Mouse (Mus musculus) C2C12 (cell line): ENCODE data around the gene Slit1. TPM values are rescaled to one million over a fixed set of nuclear protein-coding genes. Genes with fewer than 3 reads are reported as not detected.

ENCODE experiments used
- H3K27me3 ChIP-seq: one replicate; pipeline ENCODE4 v1.6.1; 2011; ENCODE audit not compliant: control insufficient read depth, insufficient read depth, insufficient read length
- H3K36me3 ChIP-seq: one replicate; pipeline ENCODE4 v1.6.1; 2011; ENCODE audit not compliant: control insufficient read depth, insufficient read depth
- H3K4me3 ChIP-seq: one replicate; pipeline ENCODE4 v1.5.1; 2011; ENCODE audit warnings: mild to moderate bottlenecking, control low read depth; ENCODE audit not compliant: poor library complexity, insufficient read depth, severe bottlenecking
- H3K79me2 ChIP-seq: one replicate; pipeline ENCODE4 v1.6.1; 2011; ENCODE audit not compliant: control insufficient read depth, insufficient read depth
- H3K79me3 ChIP-seq: one replicate; pipeline ENCODE4 v1.6.1; 2011; ENCODE audit warnings: low read depth, control low read depth
- H3ac ChIP-seq: one replicate; pipeline ENCODE3; 2011; ENCODE audit warnings: low read depth; ENCODE audit not compliant: control insufficient read depth, insufficient read length
- CEBPB ChIP-seq: IDR thresholded peaks from one replicate; pipeline ENCODE4 v1.6.1; 2011; ENCODE audit warnings: low read depth, mild to moderate bottlenecking, control low read depth, moderate library complexity
- CTCF ChIP-seq: IDR thresholded peaks from one replicate; pipeline ENCODE4 v1.5.1; 2011; ENCODE audit not compliant: control insufficient read depth, insufficient read depth, insufficient read length
- FOSL1 ChIP-seq: IDR thresholded peaks from one replicate; pipeline ENCODE4 v1.8.0; 2011; ENCODE audit warnings: mild to moderate bottlenecking, low read length; ENCODE audit not compliant: poor library complexity, insufficient read depth, severe bottlenecking
- MAX ChIP-seq: IDR thresholded peaks from one replicate; pipeline ENCODE4 v1.6.1; 2011; ENCODE audit warnings: mild to moderate bottlenecking, control low read depth
- MYOD1 ChIP-seq: IDR thresholded peaks from one replicate; pipeline ENCODE4 v1.6.1; 2011; ENCODE audit warnings: low read depth; ENCODE audit not compliant: control insufficient read depth, insufficient read length
- MYOG ChIP-seq: IDR thresholded peaks from one replicate; pipeline ENCODE4 v1.6.1; 2011; ENCODE audit not compliant: control insufficient read depth, insufficient read length; ENCODE audit errors: extremely low read depth
- USF1 ChIP-seq: IDR thresholded peaks from one replicate; pipeline ENCODE4 v1.6.1; 2011; ENCODE audit warnings: low read depth, mild to moderate bottlenecking, control low read depth, moderate library complexity
- long read RNA-seq, 2 experiments: library from polyadenylated mRNA; unstranded; transcript quantifications; one replicate each; pipeline ENCODE4 v2.0.0; 2019 to 2020
- polyA plus RNA-seq: library from polyadenylated mRNA; unstranded; fragments of >200 nt; fragmentation: generic; extraction: Trizol; gene quantifications from one replicate; pipeline ENCODE4 v1.2.1, GENCODE M21; 2012; ENCODE audit warnings: missing spikeins

Gene Slit1
- not detected for polyA plus RNA-seq
- long read RNA-seq, experiment 1 = 0 reads
- long read RNA-seq, experiment 2 = 0 reads

- H3ac ChIP-seq = no peak within 1 kb of the TSS
- no peaks in the 10 kb centered on the region for H3K79me3 ChIP-seq
- TF ChIP-seq MYOD1 = no peak
- no peak for TF ChIP-seq CTCF
- TF ChIP-seq CEBPB = no peak
- no peak for TF ChIP-seq FOSL1
- no peak for TF ChIP-seq MYOG
- TF ChIP-seq MAX = no peak
- no peak for TF ChIP-seq USF1
- no peaks in the 10 kb centered on the region for H3K79me2 ChIP-seq
- peaks cover 67% of the 10 kb centered on the region for H3K27me3 ChIP-seq
- no peak within 1 kb of the TSS for H3K4me3 ChIP-seq
- no peaks in the 10 kb centered on the region for H3K36me3 ChIP-seq
These were observed at the start of gene Slit1 for GRCm38 (mm10) chr19:41743396-41743795. Gene Slit1, minus strand, starts transcription at chr19:41743665.

- Histone ChIP-seq H3K79me3 (peaks cover 9% of the 10 kb centered on the region), H3K27me3 (no peaks in the 10 kb centered on the region), H3K79me2 (peaks cover 34% of the 10 kb centered on the region), H3ac (no peak overlapping the region), H3K36me3 (peaks cover 4% of the 10 kb centered on the region), H3K4me3 (no peak overlapping the region)
- TF ChIP-seq USF1 = no peak
- TF ChIP-seq MYOD1 = no peak
- TF ChIP-seq MYOG = no peak
These were observed 49.5 kb upstream of the Slit1 start for GRCm38 (mm10) chr19:41792934-41793486.

- no peak for TF ChIP-seq FOSL1
- TF ChIP-seq MYOD1 = no peak
- TF ChIP-seq MAX = no peak
- no peak for TF ChIP-seq CTCF
- TF ChIP-seq MYOG = no peak
- no peak for TF ChIP-seq CEBPB
- no peak for TF ChIP-seq USF1
- H3K79me3 ChIP-seq = peaks cover 5% of the 10 kb centered on the region
- H3K4me3 ChIP-seq = no peak overlapping the region
- peaks cover 22% of the 10 kb centered on the region for H3K79me2 ChIP-seq
- H3K27me3 ChIP-seq = no peaks in the 10 kb centered on the region
- peaks cover 9% of the 10 kb centered on the region for H3K36me3 ChIP-seq
- H3ac ChIP-seq = no peak overlapping the region
These were observed 47.9 kb upstream of the Slit1 start for GRCm38 (mm10) chr19:41791384-41791783.

- H3K36me3 ChIP-seq = peaks cover 28% of the 10 kb centered on the region
- no peak overlapping the region for H3ac ChIP-seq
- no peak overlapping the region for H3K4me3 ChIP-seq
- peaks cover 3% of the 10 kb centered on the region for H3K79me3 ChIP-seq
- no peaks in the 10 kb centered on the region for H3K27me3 ChIP-seq
- peaks cover 17% of the 10 kb centered on the region for H3K79me2 ChIP-seq
- TF ChIP-seq MYOD1 (peak; percentile 41), CEBPB (no peak), CTCF (no peak)
These were observed 45.9 kb upstream of the Slit1 start for GRCm38 (mm10) chr19:41789110-41789961.

- Histone ChIP-seq H3K36me3 (peaks cover 38% of the 10 kb centered on the region), H3ac (no peak overlapping the region), H3K79me3 (no peaks in the 10 kb centered on the region), H3K4me3 (no peak overlapping the region), H3K27me3 (no peaks in the 10 kb centered on the region), H3K79me2 (peaks cover 4% of the 10 kb centered on the region)
- TF ChIP-seq CTCF (no peak), MYOD1 (no peak), CEBPB (no peak), USF1 (no peak), MAX (no peak), MYOG (no peak)
These were observed 43.4 kb upstream of the Slit1 start for GRCm38 (mm10) chr19:41786896-41787295.
